8 mouse cellular contexts compared by ENCODE assay signal in the genomic region with DNA sequence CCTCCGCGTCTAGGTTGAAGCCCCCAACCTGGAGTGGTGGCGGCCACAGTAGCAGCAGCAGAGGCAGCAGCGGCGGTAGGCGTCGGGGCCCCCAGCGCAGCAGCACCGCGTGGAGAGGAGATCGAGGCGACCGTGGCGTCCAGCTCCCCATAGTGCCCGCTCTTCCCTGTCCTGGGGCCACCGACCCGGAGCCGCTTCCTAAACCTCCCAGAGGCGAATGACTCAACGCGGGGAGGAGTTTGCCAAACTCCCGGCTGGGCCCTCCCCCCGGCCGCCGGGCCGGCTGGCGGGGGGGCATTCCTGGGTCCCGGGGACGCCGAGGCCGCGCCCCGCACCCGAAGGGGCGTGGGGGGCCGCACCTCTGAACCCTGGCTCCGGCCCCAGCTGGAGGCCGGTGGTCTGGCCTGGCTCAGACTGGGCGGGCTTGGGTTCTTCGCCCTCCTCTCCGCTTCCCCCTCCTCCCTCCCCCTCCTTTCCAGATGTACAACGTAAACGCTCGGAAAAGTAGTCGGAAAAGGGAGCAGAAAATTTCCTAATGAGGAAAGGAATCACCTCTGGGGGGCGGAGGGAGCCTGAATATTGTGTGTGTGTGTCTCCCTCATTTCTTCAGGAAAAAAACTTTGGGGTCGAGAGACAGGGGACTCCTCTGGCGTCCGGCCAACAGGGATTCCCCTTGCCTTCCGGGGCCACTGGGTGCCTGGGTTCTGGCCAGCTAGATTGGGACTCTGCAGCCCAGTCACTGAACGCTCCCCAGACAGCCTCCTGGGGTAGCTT. TPM values are rescaled to one million over a fixed set of nuclear protein-coding genes. Genes with fewer than 3 reads are reported as not detected.
DNase-seq lines count a peak whose midpoint lies in the region; ATAC-seq and TF ChIP-seq lines count a peak whose summit lies in the region.

A gene (minus strand): TSS at position 388 of the 774 bp plus-strand sequence.

- H3K36me3 ChIP-seq in heart, postnatal 0 days (replicated peaks; ENCODE audit: control insufficient read depth, insufficient read depth, low read length) = no peaks in the 10 kb centered on the region

- peak within 1 kb of the TSS; percentile 92 for H3K4me3 ChIP-seq in embryonic fibroblast, embryonic 13.5 days (ENCODE audit: insufficient read depth, low read length)
- H3K4me3 ChIP-seq in heart, postnatal 0 days (ENCODE audit: low read depth, low read length) = peak within 1 kb of the TSS; percentile 94

- H3K9ac ChIP-seq in heart, postnatal 0 days (replicated peaks; ENCODE audit: low read depth, low read length) = peak within 1 kb of the TSS; percentile 100

- H3K27me3 ChIP-seq in heart, postnatal 0 days (ENCODE audit: control insufficient read depth, insufficient read depth, low read length) = no peaks in the 10 kb centered on the region

- WGBS in heart, postnatal 0 days = 2% methylated on average over 47 of the region's 51 CpGs

- peak; percentile 35; the same call in 1 of the 2 replicates for TF ChIP-seq EP300 in heart, postnatal 0 days (IDR thresholded peaks at IDR 0.05; ENCODE audit: low read depth)

- peak; percentile 76 for ATAC-seq in heart, postnatal 0 days (ENCODE audit: insufficient read depth, low read depth)
- peak; percentile 10 for ATAC-seq in megakaryocyte progenitor cell, adult 5-6 weeks (replicated peaks; ENCODE audit: poor library complexity)

- H3K4me1 ChIP-seq in embryonic fibroblast, embryonic 13.5 days (ENCODE audit: control insufficient read depth, insufficient read depth, low read length) = peaks cover 29% of the 10 kb centered on the region
- peaks cover 41% of the 10 kb centered on the region for H3K4me1 ChIP-seq in heart, postnatal 0 days (ENCODE audit: control insufficient read depth, insufficient read depth)

- peak; percentile 92 for TF ChIP-seq POLR2A in embryonic fibroblast, embryonic 13.5 days (IDR thresholded peaks at IDR 0.05; ENCODE audit: low read depth, low read length)

- no peak for TF ChIP-seq CTCF in embryonic fibroblast, embryonic 13.5 days (IDR thresholded peaks at IDR 0.05; ENCODE audit: borderline replicate concordance, insufficient read depth, low read length)
- peak; percentile 20; the same call in 1 of the 2 replicates for TF ChIP-seq CTCF in heart, postnatal 0 days (IDR thresholded peaks at IDR 0.05; ENCODE audit: low read depth)

- peak; percentile 24 to 27 for DNase-seq in thymus, adult 18-20 months
- no peak for DNase-seq in thymus, postnatal 4 days
- DNase-seq in heart, postnatal 0 days (ENCODE audit: low spot score) = peak; percentile 76
- DNase-seq in kidney, postnatal 36 days = peak; percentile 70 to 82
- peak; percentile 19 for DNase-seq in spleen, postnatal 36 days (ENCODE audit: low spot score in 2 of 2)
- no peak for DNase-seq in cerebellum, postnatal 4 days (ENCODE audit: low spot score in 2 of 2)

- H3K27ac ChIP-seq in embryonic fibroblast, embryonic 13.5 days (ENCODE audit: insufficient read depth, low read length) = peak within 1 kb of the TSS; percentile 71
- H3K27ac ChIP-seq in heart, postnatal 0 days (ENCODE audit: low read depth) = peak within 1 kb of the TSS; percentile 95

- H3K4me2 ChIP-seq in heart, postnatal 0 days (ENCODE audit: low read depth, low read length) = peak within 1 kb of the TSS; percentile 83

- no peaks in the 10 kb centered on the region for H3K9me3 ChIP-seq in heart, postnatal 0 days (replicated peaks; ENCODE audit: control insufficient read depth, low read length)

RNA-seq across cellular contexts. Expression of the gene that starts here (rescaled TPM):
- 161 and 346 TPM in 2 replicates for polyA plus RNA-seq in embryonic fibroblast, embryonic 13.5 days (2011; ENCODE audit: insufficient read length, low read depth, missing spikeins)
- 83.3 and 85.4 TPM in 2 replicates for total RNA-seq in heart, postnatal 0 days (2014; rRNA removed; ENCODE audit: low replicate concordance)
- polyA plus RNA-seq in heart, postnatal 0 days (2015; fragmentation: Nextera tagmentation; extraction: Ambion mirVana) = 44.3 and 47.5 TPM in 2 replicates
- total RNA-seq in megakaryocyte progenitor cell, adult 5-6 weeks (2015) = 16.4 and 17.3 TPM in 2 replicates
- total RNA-seq in megakaryocyte progenitor cell, adult 5-6 weeks (2017) = 8.4 and 10.5 TPM in 2 replicates

Comparison
In these comparisons a context has a peak if more than half of its experiments do, and no peak if none do; other contexts are left out.
1. DNase-seq: peak in thymus, adult 18-20 months (2 of 2), heart, postnatal 0 days (single experiment), kidney, postnatal 36 days (2 of 2) and spleen, postnatal 36 days (2 of 2); none in thymus, postnatal 4 days (single experiment) and cerebellum, postnatal 4 days (0 of 2).